Mouse (Mus musculus): ENCODE data around the gene Gm16253. TPM values are rescaled to one million over a fixed set of nuclear protein-coding genes. Genes with fewer than 3 reads are reported as not detected.

Gene Gm16253
- total RNA-seq, 2 experiments from 2014 or later, result 1.1 TPM; not detected in 1

DNA sequence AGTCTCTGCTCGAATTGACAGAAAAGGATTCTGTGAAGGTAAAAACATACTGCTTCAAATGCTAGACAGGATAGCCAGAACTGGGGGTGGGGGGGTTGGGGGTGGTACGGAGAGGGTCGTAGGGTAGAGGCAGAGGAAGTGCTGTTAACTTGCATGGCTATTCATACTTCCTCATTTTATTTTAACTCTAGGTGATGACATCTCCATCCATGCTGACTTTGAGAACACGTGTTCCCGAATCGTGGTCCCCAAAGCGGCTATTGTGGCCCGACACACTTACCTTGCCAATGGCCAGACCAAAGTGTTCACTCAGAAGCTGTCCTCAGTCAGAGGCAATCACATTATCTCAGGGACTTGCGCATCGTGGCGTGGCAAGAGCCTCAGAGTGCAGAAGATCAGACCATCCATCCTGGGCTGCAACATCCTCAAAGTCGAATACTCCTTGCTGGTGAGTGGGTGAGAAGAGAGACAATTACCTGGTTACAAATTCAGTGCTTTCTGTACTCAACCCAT lies 17.3 kb upstream of the Gm16253 start:
- intact Hi-C loops (cut with DNase I), result no loop called here
- Histone ChIP-seq H3K4me3 (peak overlapping the region; percentile 91), H3K27ac (peak overlapping the region; percentile 99)
- peak; percentile 45 for DNase-seq
- TF ChIP-seq CTCF (IDR thresholded peaks at IDR 0.05), result no peak

DNA sequence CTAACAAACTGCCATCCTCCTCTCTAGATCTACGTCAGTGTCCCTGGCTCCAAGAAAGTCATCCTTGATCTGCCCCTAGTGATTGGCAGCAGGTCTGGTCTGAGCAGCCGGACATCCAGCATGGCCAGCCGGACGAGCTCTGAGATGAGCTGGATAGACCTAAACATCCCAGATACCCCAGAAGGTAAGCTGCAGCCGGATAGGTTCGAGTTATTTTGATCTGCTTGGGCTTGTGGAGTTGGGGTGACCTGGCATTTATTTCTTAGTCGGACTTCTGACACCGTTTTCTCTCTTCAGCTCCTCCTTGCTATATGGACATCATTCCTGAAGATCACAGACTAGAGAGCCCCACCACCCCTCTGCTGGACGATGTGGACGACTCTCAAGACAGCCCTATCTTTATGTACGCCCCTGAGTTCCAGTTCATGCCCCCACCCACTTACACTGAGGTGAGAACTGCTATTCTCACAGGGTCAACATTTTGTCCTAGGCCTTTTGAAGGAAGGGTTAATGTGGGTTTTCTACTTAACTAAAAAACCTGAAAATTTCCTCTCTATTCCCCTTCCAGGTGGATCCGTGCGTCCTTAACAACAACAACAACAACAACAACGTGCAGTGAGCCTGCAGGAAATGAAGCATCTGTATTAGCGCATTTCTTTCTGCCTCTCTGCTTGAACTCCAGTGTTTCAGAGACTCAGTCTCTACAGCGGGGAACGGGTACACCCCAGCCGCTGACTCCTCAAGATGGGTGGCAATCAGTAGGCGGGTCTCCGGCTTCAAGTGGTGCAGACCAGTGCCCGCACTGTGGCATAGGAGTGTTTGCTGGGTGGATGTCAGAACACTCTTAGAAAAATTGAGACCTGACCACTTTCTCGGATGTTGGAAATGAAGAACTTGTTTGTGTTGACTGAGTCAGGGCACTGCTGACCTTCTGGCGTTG lies 16.6 kb upstream of the Gm16253 start:
- TF ChIP-seq CTCF (IDR thresholded peaks at IDR 0.05), result no peak
- Histone ChIP-seq H3K4me3 (peak overlapping the region; percentile 91), H3K27ac (peak overlapping the region; percentile 99)
- intact Hi-C loops (cut with DNase I), result no loop called here
- DNase-seq, result peak; percentile 57

DNA sequence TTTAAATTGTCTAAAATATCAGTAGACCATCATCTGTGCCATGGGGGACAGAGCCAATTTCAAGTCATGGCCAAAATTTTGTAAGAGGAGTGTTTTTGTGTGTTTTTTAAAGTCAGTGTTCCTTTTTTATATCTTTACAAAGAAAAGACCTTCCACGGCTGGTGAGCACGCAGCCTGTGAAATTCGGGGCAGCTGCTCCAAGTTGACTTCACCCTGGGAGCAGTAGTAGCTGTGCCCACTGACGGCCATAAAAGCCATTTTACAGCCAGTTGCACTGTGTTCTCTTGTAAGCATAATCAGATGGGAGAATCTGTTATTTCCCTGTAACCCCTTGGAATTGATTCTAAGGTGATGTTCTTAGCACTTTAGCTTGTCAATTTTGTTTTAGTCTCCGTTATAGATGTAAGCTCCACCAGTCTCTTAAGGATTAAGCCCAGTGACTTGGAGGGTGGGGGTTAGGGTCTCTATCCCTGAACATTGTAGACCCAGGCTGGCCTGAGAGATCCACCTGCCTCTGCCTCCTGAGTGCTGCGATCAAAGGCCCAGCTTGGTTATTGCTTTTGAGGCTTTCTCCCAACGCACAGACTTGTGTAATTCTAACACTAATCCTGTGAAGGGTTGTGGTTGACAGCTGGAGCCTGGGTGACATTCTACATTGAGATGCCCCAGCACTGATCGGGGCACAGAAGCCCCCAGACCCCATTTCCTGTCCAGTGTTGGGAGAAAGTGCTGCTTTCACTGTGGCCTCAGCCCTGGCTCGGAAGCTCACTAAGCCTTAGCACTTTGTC lies 15.7 kb upstream of the Gm16253 start:
- intact Hi-C loops (cut with DNase I), result no loop called here
- Histone ChIP-seq H3K4me3 (peak overlapping the region; percentile 91), H3K27ac (peak overlapping the region; percentile 99)
- no peak for TF ChIP-seq CTCF (IDR thresholded peaks at IDR 0.05)
- DNase-seq, result peak; percentile 60

GRCm38 (mm10) chr3:96561946-96562681 lies 14.7 kb upstream of the Gm16253 start:
- H3K27ac ChIP-seq, result peak overlapping the region; percentile 99
- peak; percentile 70 for DNase-seq
- no peak for TF ChIP-seq CTCF (IDR thresholded peaks at IDR 0.05)
- H3K4me3 ChIP-seq, result peak overlapping the region; percentile 91
- intact Hi-C loops (cut with DNase I), result no loop called here

DNA sequence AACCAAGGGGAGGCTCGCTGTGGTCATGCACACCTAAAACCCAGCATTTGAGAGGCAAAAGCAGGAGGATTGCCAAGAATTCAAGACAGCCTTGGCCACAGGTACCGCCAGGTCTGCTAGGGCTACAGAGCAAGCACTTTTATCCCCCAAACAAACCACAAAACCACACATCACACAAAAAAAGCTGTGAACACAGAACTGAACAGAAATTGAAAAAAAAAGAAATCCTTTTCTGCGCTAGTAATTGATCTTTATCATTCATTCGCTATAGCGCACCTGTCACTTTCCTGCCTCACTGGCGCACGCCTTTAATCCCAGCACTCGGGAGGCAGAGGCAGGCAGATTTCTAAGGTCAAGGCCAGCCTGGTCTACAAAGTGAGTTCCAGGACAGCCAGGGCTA lies 13.5 kb upstream of the Gm16253 start:
- peak overlapping the region; percentile 91 for H3K4me3 ChIP-seq
- no peak for DNase-seq
- H3K27ac ChIP-seq, result peak overlapping the region; percentile 99
- intact Hi-C loops (cut with DNase I), result no loop called here
- TF ChIP-seq CTCF (IDR thresholded peaks at IDR 0.05), result no peak

DNA sequence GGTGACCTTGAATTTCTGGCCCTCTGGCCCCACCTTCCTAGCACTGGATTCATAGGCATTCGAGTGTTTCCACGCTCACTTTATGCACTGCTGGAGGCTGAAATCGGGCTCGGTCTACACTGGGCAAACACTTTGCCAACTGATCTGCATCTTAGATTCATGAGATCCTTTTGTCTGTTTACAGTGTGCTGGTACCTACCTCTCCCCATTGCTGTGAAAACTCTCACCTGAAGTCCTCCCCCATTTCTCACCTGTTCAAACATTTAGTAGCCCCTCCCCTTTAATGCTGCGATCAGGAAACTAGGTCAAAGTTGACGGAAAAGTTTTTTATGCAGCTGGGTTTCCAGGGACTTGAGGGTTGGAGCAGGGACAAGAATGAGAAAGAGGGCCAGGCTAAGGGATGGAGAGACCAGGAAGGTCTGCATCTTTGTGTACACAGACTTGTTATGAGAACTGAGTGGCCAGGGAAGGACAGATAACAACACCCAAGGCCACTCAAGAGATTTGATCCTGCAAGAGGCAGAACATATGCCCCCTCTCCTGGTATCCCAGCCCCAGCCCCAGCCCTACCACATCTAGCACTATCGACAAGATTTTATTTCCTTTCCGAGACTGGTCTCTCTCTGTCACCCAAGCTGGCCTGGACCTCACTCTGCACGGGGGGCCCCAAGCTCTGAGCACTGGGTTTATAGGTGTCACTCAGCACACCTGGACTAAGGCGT lies 12.7 kb upstream of the Gm16253 start:
- H3K4me3 ChIP-seq, result peak overlapping the region; percentile 91
- no peak for TF ChIP-seq CTCF (IDR thresholded peaks at IDR 0.05)
- intact Hi-C loops (cut with DNase I), result no loop called here
- peak overlapping the region; percentile 99 for H3K27ac ChIP-seq
- peak; percentile 36 for DNase-seq

- H3K27ac ChIP-seq, result peak overlapping the region; percentile 99
- intact Hi-C loops (cut with DNase I), result no loop called here
- TF ChIP-seq CTCF (IDR thresholded peaks at IDR 0.05), result no peak
- H3K4me3 ChIP-seq, result peak overlapping the region; percentile 91
- DNase-seq, result peak; percentile 37
These were observed 12.2 kb upstream of the Gm16253 start for GRCm38 (mm10) chr3:96564633-96565032.

DNA sequence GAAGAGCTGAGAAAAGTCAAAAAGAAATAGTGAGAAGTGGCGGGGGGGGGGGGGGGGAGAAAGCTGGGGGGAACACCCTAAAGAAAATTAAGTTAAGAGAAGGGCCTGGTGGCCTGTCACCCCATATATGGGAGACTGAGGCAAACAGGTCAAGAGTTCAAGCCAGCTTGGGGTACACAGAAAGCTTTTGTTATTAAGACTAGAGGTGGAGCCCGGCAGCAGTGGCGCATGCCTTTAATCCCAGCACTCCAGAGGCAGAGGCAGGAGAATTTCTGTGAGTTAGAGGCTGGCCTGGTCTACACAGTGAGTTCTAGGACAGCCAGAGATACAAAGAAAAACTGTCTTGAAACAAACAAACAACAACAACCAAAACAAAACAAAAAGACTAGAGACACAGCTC lies 11.7 kb upstream of the Gm16253 start:
- TF ChIP-seq CTCF (IDR thresholded peaks at IDR 0.05), result no peak
- no peak for DNase-seq
- H3K4me3 ChIP-seq, result no peak overlapping the region
- intact Hi-C loops (cut with DNase I), result no loop called here
- peak overlapping the region; percentile 99 for H3K27ac ChIP-seq

- no peak for DNase-seq
- TF ChIP-seq CTCF (IDR thresholded peaks at IDR 0.05), result no peak
- Histone ChIP-seq H3K27ac (peak overlapping the region; percentile 61), H3K4me3 (no peak overlapping the region)
- intact Hi-C loops (cut with DNase I), result no loop called here
These were observed 9.9 kb upstream of the Gm16253 start for GRCm38 (mm10) chr3:96566661-96567450.

GRCm38 (mm10) chr3:96568605-96569004 lies 8.2 kb upstream of the Gm16253 start:
- intact Hi-C loops (cut with DNase I), result no loop called here
- Histone ChIP-seq H3K27ac (peak overlapping the region; percentile 99), H3K4me3 (peak overlapping the region; percentile 26; the same call in 1 of the 2 replicates)
- DNase-seq, result no peak
- TF ChIP-seq CTCF (IDR thresholded peaks at IDR 0.05), result no peak

- TF ChIP-seq CTCF (IDR thresholded peaks at IDR 0.05), result no peak
- peak overlapping the region; percentile 54 for H3K4me3 ChIP-seq
- H3K27ac ChIP-seq, result peak overlapping the region; percentile 99
- intact Hi-C loops (cut with DNase I), result no loop called here
- DNase-seq, result peak; percentile 40
These were observed 7.3 kb upstream of the Gm16253 start for GRCm38 (mm10) chr3:96569506-96569905.

Measured in gastrocnemius, adult 2 months (tissue).